Mouse (Mus musculus): ENCODE results near the gene Ccdc141.

DNA sequence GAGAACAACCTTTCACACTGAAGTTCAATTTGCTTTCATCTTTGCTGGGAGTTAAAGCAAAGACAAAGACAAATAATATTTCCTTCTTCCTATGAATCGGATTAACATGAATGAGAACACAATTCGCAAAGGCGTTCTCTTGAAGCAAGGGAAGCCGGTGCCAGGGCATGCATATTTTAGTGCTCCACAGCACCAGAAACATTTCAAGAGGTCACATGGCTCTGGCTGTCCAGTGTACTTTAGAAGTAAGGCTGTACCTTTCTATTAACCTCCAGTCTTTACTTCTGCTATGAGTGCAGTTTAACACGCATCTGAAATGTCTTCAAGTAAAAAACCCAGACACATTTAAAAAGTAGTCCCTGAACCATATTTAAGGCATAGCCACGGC, 208.4 kb downstream of the Ccdc141 start:
- TF ChIP-seq EP300 (IDR thresholded peaks at IDR 0.05) (no peak), CTCF (IDR thresholded peaks at IDR 0.05) (no peak)
